Comparison of ENCODE assay signal across 24 mouse cellular contexts in the genomic region with DNA sequence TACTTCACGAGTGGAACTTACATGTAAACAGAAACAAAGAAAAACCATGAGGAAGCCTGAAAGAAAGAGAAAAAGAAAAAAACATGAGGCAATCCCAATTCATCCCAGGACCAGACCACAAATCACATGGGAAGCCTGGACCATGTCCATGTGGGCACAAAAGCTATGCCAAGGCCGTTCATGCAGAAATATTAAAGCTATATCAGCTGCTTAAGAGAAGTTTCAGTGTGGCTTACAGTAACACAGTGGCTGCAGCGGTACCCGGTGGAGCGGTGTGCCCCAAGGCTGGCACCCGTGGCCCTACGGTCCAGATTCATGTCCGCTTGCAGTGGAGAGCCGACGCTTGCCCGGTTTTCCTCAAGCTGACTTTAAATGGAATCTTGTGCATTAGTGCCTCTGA. TPM values are rescaled to one million over a fixed set of nuclear protein-coding genes. Genes with fewer than 3 reads are reported as not detected.
DNase-seq lines count a peak whose midpoint lies in the region; ATAC-seq and TF ChIP-seq lines count a peak whose summit lies in the region.
"Had no signal": no experiment of that assay in that cellular context is flagged by ENCODE, and none has a peak within 500 bp of the region (broad histone marks: within the 10 kb centered on the region; RNA-seq: fewer than 3 reads in every experiment).

No protein-coding gene starts in this region.

- no peak for TF ChIP-seq CTCF in Patski (IDR thresholded peaks at IDR 0.05)
- TF ChIP-seq CTCF in brain, embryonic 14.5 days (IDR thresholded peaks at IDR 0.05; ENCODE audit: borderline replicate concordance, extremely low read depth, insufficient read depth, insufficient read length), result no peak

- peaks cover 8% of the 10 kb centered on the region; the same call in 1 of the 2 replicates for H3K4me1 ChIP-seq in heart, embryonic 10.5 days

- H3K36me3 ChIP-seq in heart, embryonic 10.5 days, result peaks cover 38% of the 10 kb centered on the region

- 91% methylated on average over 11 of the region's 11 CpGs for WGBS in heart, embryonic 10.5 days

- POLR2A ChIA-PET in Patski (lab: Charles Lee), result no interaction called here

- no peaks in the 10 kb centered on the region for H3K9me3 ChIP-seq in heart, embryonic 10.5 days
- H3K9me3 ChIP-seq: G1E; heart, embryonic 15.5 days; limb, embryonic 13.5 days; liver, embryonic 13.5 days had no signal

- TF ChIP-seq POLR2A in brain, embryonic 14.5 days (IDR thresholded peaks at IDR 0.05; ENCODE audit: borderline replicate concordance, extremely low read depth, insufficient read depth, insufficient read length, poor library complexity, severe bottlenecking), result no peak

- DNase-seq in adrenal gland, adult 2 months, result peak; percentile 60
- DNase-seq in adrenal gland, adult 18-20 months (ENCODE audit: low spot score in 2 of 2), result no peak
- peak; percentile 78 for DNase-seq in heart, adult 11 months
- DNase-seq in heart, embryonic 10.5 days (ENCODE audit: low spot score), result no peak
- DNase-seq in Patski (ENCODE audit: low read depth, low spot score), result peak; percentile 38
- DNase-seq in brain, embryonic 14.5 days (ENCODE audit: low read depth), result peak; percentile 61
- no peak for DNase-seq in right cerebral cortex, adult 2 months (ENCODE audit: low spot score in 2 of 2)
- DNase-seq in kidney, adult 8-10 months, result no peak
- DNase-seq: cerebellum, adult 11 months; cerebellum, postnatal 25 days; embryo, embryonic 11 days; gastrocnemius, postnatal 14 days; heart, adult 2 months; heart, postnatal 4 days; liver, embryonic 13.5 days; lung, embryonic 14.5 days; lung, postnatal 36 days; spleen, adult 18-20 months; thymus, postnatal 36 days had no signal

- CTCF ChIA-PET in Patski (lab: Charles Lee), result no interaction called here

- ATAC-seq in Patski, result peak; percentile 32
- ATAC-seq: hindbrain, embryonic 16.5 days; intestine, postnatal 0 days had no signal

- H3K27ac ChIP-seq in heart, embryonic 10.5 days, result no peak overlapping the region
- H3K27ac ChIP-seq: heart, adult 2 months; heart, embryonic 15.5 days; limb, embryonic 13.5 days; liver, embryonic 13.5 days had no signal

- in situ Hi-C loops in Patski (cut with MboI; ENCODE audit: low pct_unique_long_range_greater_than_20kb), result no loop called here

- no peaks in the 10 kb centered on the region for H3K27me3 ChIP-seq in heart, embryonic 10.5 days (ENCODE audit: insufficient read depth, poor library complexity, severe bottlenecking)
- no peaks in the 10 kb centered on the region for H3K27me3 ChIP-seq in Patski
- H3K27me3 ChIP-seq: heart, embryonic 15.5 days; limb, embryonic 13.5 days; liver, embryonic 13.5 days had no signal

- no peak overlapping the region for H3K4me3 ChIP-seq in heart, embryonic 10.5 days
- H3K4me3 ChIP-seq: heart, adult 2 months; heart, embryonic 15.5 days; limb, embryonic 13.5 days; liver, embryonic 13.5 days had no signal

RNA-seq across cellular contexts. Expression of gene Armc10, which starts 17.5 kb away (rescaled TPM):
- total RNA-seq in adrenal gland, adult 2 months (2021), result 10 to 100 TPM; 17.9 to 18.0 TPM
- 355 and 410 TPM in 2 replicates for polyA plus RNA-seq in adrenal gland, adult 2 months (2012; rRNA removed)
- 10 to 100 TPM; 11.8 to 17.0 TPM for total RNA-seq in adrenal gland, adult 18-20 months (2021)
- 23.0 and 32.8 TPM in 2 replicates for polyA plus RNA-seq in heart, embryonic 10.5 days (2016; fragmentation: Nextera tagmentation; extraction: Ambion mirVana)
- polyA plus RNA-seq in Patski (2021), result 42.2 TPM
- polyA plus RNA-seq in brain, embryonic 14.5 days (2012; rRNA removed), result 91.6 and 112 TPM in 2 replicates

RNA-seq across cellular contexts. Expression of gene Fbxl13, which starts 17.6 kb away (rescaled TPM):
- under 1 TPM in 1 of 2 experiments, not detected in 1; 0.20 TPM for total RNA-seq in adrenal gland, adult 2 months (2021)
- 0.03 and 0.06 TPM in 2 replicates for polyA plus RNA-seq in adrenal gland, adult 2 months (2012; rRNA removed)
- total RNA-seq in adrenal gland, adult 18-20 months (2021), result under 1 TPM in 1 of 2 experiments, not detected in 1; 0.20 TPM
- 0.22 and 0.26 TPM in 2 replicates for polyA plus RNA-seq in heart, embryonic 10.5 days (2016; fragmentation: Nextera tagmentation; extraction: Ambion mirVana)
- polyA plus RNA-seq in Patski (2021), result 0.15 TPM
- 0.42 and 0.54 TPM in 2 replicates for polyA plus RNA-seq in brain, embryonic 14.5 days (2012; rRNA removed)
- total RNA-seq: heart, adult 2 months had no signal
- polyA plus RNA-seq: G1E had no signal

RNA-seq across cellular contexts. Expression of gene Napepld, which starts 38.1 kb away (rescaled TPM):
- 10 to 100 TPM; 21.2 to 54.5 TPM for total RNA-seq in adrenal gland, adult 2 months (2021)
- 13.2 and 21.6 TPM in 2 replicates for polyA plus RNA-seq in adrenal gland, adult 2 months (2012; rRNA removed)
- total RNA-seq in adrenal gland, adult 18-20 months (2021), result 10 to 100 TPM in 1 of 2 experiments, 1 to 10 TPM in 1; 9.8 to 26.2 TPM
- polyA plus RNA-seq in heart, embryonic 10.5 days (2016; fragmentation: Nextera tagmentation; extraction: Ambion mirVana), result 3.1 and 3.7 TPM in 2 replicates
- polyA plus RNA-seq in Patski (2021), result 5.2 TPM
- polyA plus RNA-seq in brain, embryonic 14.5 days (2012; rRNA removed), result 4.7 and 4.9 TPM in 2 replicates

Comparison
In these comparisons a context has a peak if more than half of its experiments do, and no peak if none do; other contexts are left out.
1. DNase-seq: peak in adrenal gland, adult 2 months (single experiment), heart, adult 11 months (single experiment), Patski (single experiment) and brain, embryonic 14.5 days (single experiment); none in adrenal gland, adult 18-20 months (0 of 2), heart, embryonic 10.5 days (single experiment), right cerebral cortex, adult 2 months (0 of 2) and kidney, adult 8-10 months (0 of 2).